Mouse (Mus musculus) MEL (cell line): ENCODE data around the gene Cenpl. TPM values are rescaled to one million over a fixed set of nuclear protein-coding genes. Genes with fewer than 3 reads are reported as not detected.

Experiments used
- DNase-seq: peaks from one replicate; pipeline ENCODE4 v3.0.0; 2011; ENCODE audit warnings: low read depth, low spot score
- H3K27ac ChIP-seq: 2 replicates; pipeline ENCODE4 v1.5.1; 2012; ENCODE audit warnings: low read depth, mild to moderate bottlenecking, control low read depth, low read length, moderate library complexity; ENCODE audit not compliant: control insufficient read depth
- H3K27me3 ChIP-seq, 2 experiments: fragments of 150-350 bp in 1 of 2; sonication (generic) in 1 of 2; 2 replicates each; pipeline ENCODE4 v1.6.1; 2012; ENCODE audit warnings: low read length in 2 of 2, mild to moderate bottlenecking in 2 of 2, improper control_type of control experiment in 1 of 2, moderate library complexity in 1 of 2; ENCODE audit not compliant: insufficient read depth in 2 of 2, control insufficient read depth in 1 of 2
- H3K36me3 ChIP-seq, 2 experiments: 2 replicates each; pipeline ENCODE4 v1.6.1; 2012 to 2014; ENCODE audit warnings: low read length in 2 of 2, improper control_type of control experiment in 1 of 2, inconsistent platforms in 1 of 2, mild to moderate bottlenecking in 1 of 2; ENCODE audit not compliant: insufficient read depth in 2 of 2, control insufficient read depth in 1 of 2
- H3K4me1 ChIP-seq, 2 experiments: fragments of 150-350 bp in 1 of 2; sonication (generic) in 1 of 2; 2 replicates each; pipeline ENCODE4 v1.6.1; 2012; ENCODE audit warnings: low read length in 2 of 2, improper control_type of control experiment in 1 of 2, mild to moderate bottlenecking in 1 of 2; ENCODE audit not compliant: insufficient read depth in 2 of 2, control insufficient read depth in 1 of 2
- H3K4me3 ChIP-seq, 2 experiments: fragments of 150-350 bp in 1 of 2; sonication (generic) in 1 of 2; 2 replicates each; pipeline ENCODE4 v1.5.1; 2012; ENCODE audit warnings: low read depth in 2 of 2, low read length in 2 of 2, mild to moderate bottlenecking in 2 of 2, moderate library complexity in 2 of 2, control low read depth in 1 of 2, improper control_type of control experiment in 1 of 2; ENCODE audit not compliant: control insufficient read depth in 1 of 2, insufficient read depth in 1 of 2
- H3K79me2 ChIP-seq: 2 replicates; pipeline ENCODE4 v1.6.1; 2012; ENCODE audit warnings: mild to moderate bottlenecking, low read length, moderate library complexity; ENCODE audit not compliant: control insufficient read depth, poor library complexity, insufficient read depth
- H3K9ac ChIP-seq: 2 replicates; pipeline ENCODE4 v1.6.1; 2012; ENCODE audit warnings: low read depth, mild to moderate bottlenecking, control low read depth, low read length, moderate library complexity; ENCODE audit not compliant: control insufficient read depth, poor library complexity, severe bottlenecking
- H3K9me3 ChIP-seq: fragments of 150-350 bp; sonication (generic); replicated peaks from 2 replicates; pipeline ENCODE4 v1.6.1; 2012; ENCODE audit warnings: mild to moderate bottlenecking, low read length, improper control_type of control experiment, moderate library complexity; ENCODE audit not compliant: insufficient read depth
- BHLHE40 ChIP-seq: IDR thresholded peaks from 2 replicates; pipeline ENCODE4 v1.6.1; 2012; ENCODE audit warnings: low read depth, mild to moderate bottlenecking, inconsistent platforms, low read length, improper control_type of control experiment, borderline replicate concordance
- CHD1 ChIP-seq: IDR thresholded peaks from 2 replicates; pipeline ENCODE4 v1.6.1; 2012; ENCODE audit warnings: low read depth, mild to moderate bottlenecking, inconsistent platforms, low read length, improper control_type of control experiment
- CHD2 ChIP-seq: IDR thresholded peaks from 2 replicates; pipeline ENCODE4 v1.6.1; 2011; ENCODE audit warnings: low read length, improper control_type of control experiment
- CTCF ChIP-seq, 3 experiments: IDR thresholded peaks in 2 of 3; conservative IDR thresholded peaks in 1 of 3; 2 replicates each; pipeline ENCODE4 v1.5.1; 2011 to 2012; ENCODE audit warnings: low read length in 3 of 3, low read depth in 2 of 3, mild to moderate bottlenecking in 2 of 3, improper control_type of control experiment in 1 of 3, inconsistent platforms in 1 of 3, mixed read lengths in 1 of 3, moderate library complexity in 1 of 3; ENCODE audit not compliant: control insufficient read depth in 1 of 3, insufficient read depth in 1 of 3, poor library complexity in 1 of 3, severe bottlenecking in 1 of 3
- E2F4 ChIP-seq: IDR thresholded peaks from 2 replicates; pipeline ENCODE4 v1.6.1; 2011; ENCODE audit warnings: low read depth, low read length, improper control_type of control experiment, borderline replicate concordance
- ELF1 ChIP-seq: IDR thresholded peaks from 2 replicates; pipeline ENCODE4 v1.6.1; 2014; ENCODE audit warnings: low read depth, mild to moderate bottlenecking, inconsistent platforms, low read length, improper control_type of control experiment, moderate library complexity
- EP300 ChIP-seq, 2 experiments: IDR thresholded peaks; 2 replicates each; pipeline ENCODE4 v1.6.1; 2011; ENCODE audit warnings: improper control_type of control experiment in 2 of 2, low read length in 2 of 2, low read depth in 1 of 2, mild to moderate bottlenecking in 1 of 2
- ETS1 ChIP-seq: IDR thresholded peaks from 2 replicates; pipeline ENCODE4 v1.6.1; 2012; ENCODE audit warnings: low read depth, mild to moderate bottlenecking, inconsistent platforms, low read length, improper control_type of control experiment, moderate library complexity
- GABPA ChIP-seq: IDR thresholded peaks from 2 replicates; pipeline ENCODE4 v1.6.1; 2012; ENCODE audit warnings: low read depth, mild to moderate bottlenecking, inconsistent platforms, low read length, improper control_type of control experiment, moderate library complexity
- GATA1 ChIP-seq: IDR thresholded peaks from 2 replicates; pipeline ENCODE4 v1.6.1; 2011; ENCODE audit warnings: low read depth, low read length, improper control_type of control experiment
- HCFC1 ChIP-seq: IDR thresholded peaks from 2 replicates; pipeline ENCODE4 v1.6.1; 2012; ENCODE audit warnings: low read depth, mild to moderate bottlenecking, inconsistent platforms, low read length, improper control_type of control experiment, moderate library complexity
- JUND ChIP-seq: IDR thresholded peaks from 2 replicates; pipeline ENCODE4 v1.6.1; 2011; ENCODE audit warnings: low read depth, mild to moderate bottlenecking, improper control_type of control experiment, low read length
- KAT2A ChIP-seq: conservative IDR thresholded peaks from 2 replicates; pipeline ENCODE4 v1.6.1; 2012; ENCODE audit warnings: low read depth, low read length, improper control_type of control experiment, inconsistent platforms
- MAFK ChIP-seq: IDR thresholded peaks from 2 replicates; pipeline ENCODE4 v1.6.1; 2011; ENCODE audit warnings: low read depth, mild to moderate bottlenecking, low read length, improper control_type of control experiment, borderline replicate concordance
- MAX ChIP-seq: IDR thresholded peaks from 2 replicates; pipeline ENCODE4 v1.6.1; 2011; ENCODE audit warnings: low read length, improper control_type of control experiment
- MAZ ChIP-seq: IDR thresholded peaks from 2 replicates; pipeline ENCODE4 v1.6.1; 2012; ENCODE audit warnings: low read depth, mild to moderate bottlenecking, inconsistent platforms, low read length, improper control_type of control experiment
- MEF2A ChIP-seq: IDR thresholded peaks from 2 replicates; pipeline ENCODE4 v1.6.1; 2014; ENCODE audit warnings: low read depth, mild to moderate bottlenecking, inconsistent platforms, low read length, improper control_type of control experiment; ENCODE audit not compliant: poor library complexity, insufficient replicate concordance, severe bottlenecking; ENCODE audit errors: extremely low read depth
- MXI1 ChIP-seq: IDR thresholded peaks from 2 replicates; pipeline ENCODE4 v1.6.1; 2011; ENCODE audit warnings: mild to moderate bottlenecking, low read depth, low read length, improper control_type of control experiment
- MYB ChIP-seq: IDR thresholded peaks from 2 replicates; pipeline ENCODE4 v1.6.1; 2011; ENCODE audit warnings: mild to moderate bottlenecking, low read depth, low read length, improper control_type of control experiment
- NELFE ChIP-seq: IDR thresholded peaks from 2 replicates; pipeline ENCODE4 v1.6.1; 2011; ENCODE audit warnings: low read depth, low read length, improper control_type of control experiment
- NRF1 ChIP-seq: IDR thresholded peaks from 2 replicates; pipeline ENCODE4 v1.6.1; 2014; ENCODE audit warnings: low read depth, mild to moderate bottlenecking, inconsistent platforms, low read length, improper control_type of control experiment, moderate library complexity; ENCODE audit not compliant: poor library complexity, insufficient read depth, severe bottlenecking
- POLR2AphosphoS2 ChIP-seq: IDR thresholded peaks from 2 replicates; pipeline ENCODE4 v1.6.1; 2011; ENCODE audit warnings: low read length, improper control_type of control experiment
- RCOR1 ChIP-seq: IDR thresholded peaks from 2 replicates; pipeline ENCODE4 v1.6.1; 2012; ENCODE audit warnings: low read depth, mild to moderate bottlenecking, inconsistent platforms, low read length, improper control_type of control experiment
- SIN3A ChIP-seq: IDR thresholded peaks from 2 replicates; pipeline ENCODE4 v1.6.1; 2012; ENCODE audit warnings: low read length, improper control_type of control experiment, inconsistent platforms
- SMC3 ChIP-seq: IDR thresholded peaks from 2 replicates; pipeline ENCODE4 v1.6.1; 2011; ENCODE audit warnings: low read depth, low read length, improper control_type of control experiment
- TAL1 ChIP-seq: IDR thresholded peaks from 2 replicates; pipeline ENCODE4 v1.6.1; 2012; ENCODE audit warnings: mild to moderate bottlenecking, inconsistent platforms, low read length, moderate library complexity, mixed read lengths
- TBP ChIP-seq: IDR thresholded peaks from 2 replicates; pipeline ENCODE4 v1.8.0; 2011; ENCODE audit warnings: low read depth, low read length, improper control_type of control experiment
- TCF12 ChIP-seq: IDR thresholded peaks from 2 replicates; pipeline ENCODE4 v1.6.1; 2014; ENCODE audit warnings: low read depth, mild to moderate bottlenecking, inconsistent platforms, low read length, improper control_type of control experiment, moderate library complexity
- UBTF ChIP-seq: IDR thresholded peaks from 2 replicates; pipeline ENCODE4 v1.6.1; 2012; ENCODE audit warnings: low read depth, mild to moderate bottlenecking, inconsistent platforms, low read length, improper control_type of control experiment, moderate library complexity, borderline replicate concordance; ENCODE audit not compliant: insufficient read depth
- USF1 ChIP-seq: IDR thresholded peaks from 2 replicates; pipeline ENCODE4 v1.6.1; 2014; ENCODE audit warnings: low read depth, mild to moderate bottlenecking, inconsistent platforms, low read length, improper control_type of control experiment, moderate library complexity
- USF2 ChIP-seq, 2 experiments: IDR thresholded peaks; 2 replicates each; pipeline ENCODE4 v1.6.1; 2011 to 2012; ENCODE audit warnings: improper control_type of control experiment in 2 of 2, low read length in 2 of 2, borderline replicate concordance in 1 of 2, inconsistent platforms in 1 of 2, low read depth in 1 of 2, mild to moderate bottlenecking in 1 of 2; ENCODE audit not compliant: insufficient read depth in 1 of 2
- ZKSCAN1 ChIP-seq: IDR thresholded peaks from 2 replicates; pipeline ENCODE4 v1.6.1; 2012; ENCODE audit warnings: low read depth, mild to moderate bottlenecking, inconsistent platforms, low read length, improper control_type of control experiment, moderate library complexity
- ZNF384 ChIP-seq: IDR thresholded peaks from 2 replicates; pipeline ENCODE4 v1.6.1; 2012; ENCODE audit warnings: low read depth, mild to moderate bottlenecking, inconsistent platforms, low read length, improper control_type of control experiment
- polyA plus RNA-seq, 2 experiments: library from polyadenylated mRNA; stranded (reverse) in 1 of 2; unstranded in 1 of 2; fragments of >175 nt in 1 of 2; fragments of >200 nt in 1 of 2; gene quantifications; 2 replicates each; pipeline versions ENCODE4 v1.2.1 to v1.2.4; 2012; ENCODE audit warnings: low replicate concordance in 2 of 2, low read depth in 1 of 2; ENCODE audit not compliant: insufficient read length in 2 of 2, insufficient read depth in 1 of 2, missing spikeins in 1 of 2
- total RNA-seq: library from RNA; depleted of rRNA; stranded (reverse); fragments of 300-350 nt; gene quantifications from 2 replicates; pipeline ENCODE4 v1.2.3, GENCODE M21; 2012; rRNA removed

Gene Cenpl
- total RNA-seq (6.2 and 6.3 TPM in 2 replicates), polyA plus RNA-seq (10 to 100 TPM in 1 of 2 experiments, not detected in 1; 16.9 TPM)

- peak; percentile 99 for DNase-seq
- Histone ChIP-seq H3K4me1 (peaks cover 0 to 11% of the 10 kb centered on the region in 2 experiments; a peak in 2 of 4 replicates), H3K9ac (peak within 1 kb of the TSS; percentile 96), H3K9me3 (no peaks in the 10 kb centered on the region), H3K36me3 (peaks cover 0 to 22% of the 10 kb centered on the region in 2 experiments; a peak in 3 of 4 replicates), H3K27me3 (no peaks in the 10 kb centered on the region), H3K27ac (peak within 1 kb of the TSS; percentile 82), H3K79me2 (peaks cover 41% of the 10 kb centered on the region), H3K4me3 (peak within 1 kb of the TSS; percentile 80 to 98)
- no peak for TF ChIP-seq ZNF384
- TF ChIP-seq CTCF (IDR thresholded peaks at IDR 0.05 in 2 of 3, conservative IDR thresholded peaks at IDR 0.05 in 1 of 3; ENCODE audit: control insufficient read depth in 1 of 3, insufficient read depth in 1 of 3, low read depth in 2 of 3, low read length in 3 of 3, poor library complexity in 1 of 3, severe bottlenecking in 1 of 3), result 0 out of 6 replicates have a peak, but pooled peaks of 1 of the 3 experiments have one; percentile 16
- TF ChIP-seq MEF2A, result no peak
- TF ChIP-seq JUND, result no peak
- no peak for TF ChIP-seq USF2 (IDR thresholded peaks at IDR 0.05; ENCODE audit: borderline replicate concordance in 1 of 2, insufficient read depth in 1 of 2, low read depth in 1 of 2, low read length in 2 of 2)
- no peak for TF ChIP-seq SMC3
- TF ChIP-seq SIN3A, result peak; percentile 97; the same call in 1 of the 2 replicates
- 0 out of 2 replicates have a peak, but pooled peaks have one; percentile 8 for TF ChIP-seq CHD2
- TF ChIP-seq HCFC1, result peak; percentile 94
- peak; percentile 69; the same call in 1 of the 2 replicates for TF ChIP-seq E2F4
- peak; percentile 26 for TF ChIP-seq RCOR1
- TF ChIP-seq CHD1, result no peak
- TF ChIP-seq MYB, result peak; percentile 95
- TF ChIP-seq ZKSCAN1, result no peak
- no peak for TF ChIP-seq TAL1
- no peak for TF ChIP-seq MAFK
- TF ChIP-seq ELF1, result peak; percentile 99
- TF ChIP-seq MXI1, result peak; percentile 88; the same call in 1 of the 2 replicates
- peak; percentile 53 for TF ChIP-seq NRF1
- TF ChIP-seq KAT2A, result peak; percentile 92
- TF ChIP-seq NELFE, result peak; percentile 63
- TF ChIP-seq TCF12, result peak; percentile 17; the same call in 1 of the 2 replicates
- no peak for TF ChIP-seq UBTF
- peak; percentile 38; the same call in 1 of the 2 replicates for TF ChIP-seq TBP
- TF ChIP-seq EP300 (IDR thresholded peaks at IDR 0.05; ENCODE audit: low read depth in 1 of 2, low read length in 2 of 2), result peak in 1 of 2 experiments; percentile 31; a peak in 1 of 4 replicates
- TF ChIP-seq USF1, result no peak
- 0 out of 2 replicates have a peak, but pooled peaks have one; percentile 6 for TF ChIP-seq ETS1
- no peak for TF ChIP-seq GABPA
- TF ChIP-seq MAZ, result no peak
- TF ChIP-seq BHLHE40, result no peak
- peak; percentile 28; the same call in 1 of the 2 replicates for TF ChIP-seq MAX
- 0 out of 2 replicates have a peak, but pooled peaks have one; percentile 4 for TF ChIP-seq GATA1
- TF ChIP-seq POLR2AphosphoS2, result peak; percentile 84; the same call in 1 of the 2 replicates
Observed at GRCm38 (mm10) chr1:161070352-161071271, at the start of gene Cenpl, which contains the start of gene Dars2. TSS of gene Cenpl (plus strand) at chr1:161070713. TSS of gene Dars2 (minus strand) at chr1:161070658.
